Mouse (Mus musculus): Measurements from ENCODE around the gene Clec12b. TPM values are rescaled to one million over a fixed set of nuclear protein-coding genes. Genes with fewer than 3 reads are reported as not detected.

The Clec12b gene
- polyA plus RNA-seq (2015; fragmentation: Nextera tagmentation; extraction: Ambion mirVana) = 0.11 TPM in 1 of 2 replicates, not detected in the other

- TF ChIP-seq EP300 (IDR thresholded peaks at IDR 0.05; ENCODE audit: low read depth) (no peak), CTCF (IDR thresholded peaks at IDR 0.05; ENCODE audit: low read depth) (no peak)
- Histone ChIP-seq H3K36me3 (replicated peaks; ENCODE audit: insufficient read depth, low read length) (no peaks in the 10 kb centered on the region), H3K9me3 (ENCODE audit: low read length) (no peaks in the 10 kb centered on the region), H3K4me3 (ENCODE audit: low read depth, low read length) (no peak within 1 kb of the TSS), H3K9ac (replicated peaks) (no peak within 1 kb of the TSS), H3K27me3 (ENCODE audit: insufficient read depth, low read length) (no peaks in the 10 kb centered on the region), H3K27ac (ENCODE audit: low read depth) (no peak within 1 kb of the TSS), H3K4me2 (ENCODE audit: low read depth, low read length) (no peak within 1 kb of the TSS), H3K4me1 (ENCODE audit: insufficient read depth) (no peaks in the 10 kb centered on the region)
- ATAC-seq (no peak), DNase-seq (no peak)
- 77% methylated on average over 2 of the region's 2 CpGs for WGBS (ENCODE audit: insufficient replicate concordance)
Observed at GRCm38 (mm10) chr6:129385774-129386173, at the start of gene Clec12b. Clec12b (minus strand) TSS chr6:129385874.

GRCm38 (mm10) chr6:129434239-129434638 lies 48.6 kb upstream of the Clec12b start:
- peak; percentile 59 for ATAC-seq
- TF ChIP-seq EP300 (IDR thresholded peaks at IDR 0.05; ENCODE audit: low read depth) (no peak), CTCF (IDR thresholded peaks at IDR 0.05; ENCODE audit: low read depth) (no peak)
- peak; percentile 15 for DNase-seq
- H3K9ac ChIP-seq (replicated peaks) = no peak overlapping the region
- no peak overlapping the region for H3K4me2 ChIP-seq (ENCODE audit: low read depth, low read length)
- no peaks in the 10 kb centered on the region for H3K9me3 ChIP-seq (ENCODE audit: low read length)
- H3K36me3 ChIP-seq (replicated peaks; ENCODE audit: insufficient read depth, low read length) = no peaks in the 10 kb centered on the region
- no peak overlapping the region for H3K4me3 ChIP-seq (ENCODE audit: low read depth, low read length)
- WGBS (ENCODE audit: insufficient replicate concordance) = 34% methylated on average over 5 of the region's 5 CpGs
- no peaks in the 10 kb centered on the region for H3K4me1 ChIP-seq (ENCODE audit: insufficient read depth)
- no peak overlapping the region; the same call in 1 of the 2 replicates for H3K27ac ChIP-seq (ENCODE audit: low read depth)
- no peaks in the 10 kb centered on the region for H3K27me3 ChIP-seq (ENCODE audit: insufficient read depth, low read length)

- TF ChIP-seq CTCF (IDR thresholded peaks at IDR 0.05; ENCODE audit: low read depth) = no peak
- TF ChIP-seq EP300 (IDR thresholded peaks at IDR 0.05; ENCODE audit: low read depth) = no peak
- no peak overlapping the region for H3K4me2 ChIP-seq (ENCODE audit: low read depth, low read length)
- no peak overlapping the region for H3K4me3 ChIP-seq (ENCODE audit: low read depth, low read length)
- H3K9ac ChIP-seq (replicated peaks) = no peak overlapping the region
- 51% methylated on average over 4 of the region's 4 CpGs for WGBS (ENCODE audit: insufficient replicate concordance)
- H3K4me1 ChIP-seq (ENCODE audit: insufficient read depth) = peaks cover 11% of the 10 kb centered on the region
- no peaks in the 10 kb centered on the region for H3K27me3 ChIP-seq (ENCODE audit: insufficient read depth, low read length)
- DNase-seq = no peak
- no peaks in the 10 kb centered on the region for H3K9me3 ChIP-seq (ENCODE audit: low read length)
- ATAC-seq = no peak
- H3K36me3 ChIP-seq (replicated peaks; ENCODE audit: insufficient read depth, low read length) = no peaks in the 10 kb centered on the region
- H3K27ac ChIP-seq (ENCODE audit: low read depth) = no peak overlapping the region
Observed at GRCm38 (mm10) chr6:129427281-129427680, 41.6 kb upstream of the Clec12b start.

DNA sequence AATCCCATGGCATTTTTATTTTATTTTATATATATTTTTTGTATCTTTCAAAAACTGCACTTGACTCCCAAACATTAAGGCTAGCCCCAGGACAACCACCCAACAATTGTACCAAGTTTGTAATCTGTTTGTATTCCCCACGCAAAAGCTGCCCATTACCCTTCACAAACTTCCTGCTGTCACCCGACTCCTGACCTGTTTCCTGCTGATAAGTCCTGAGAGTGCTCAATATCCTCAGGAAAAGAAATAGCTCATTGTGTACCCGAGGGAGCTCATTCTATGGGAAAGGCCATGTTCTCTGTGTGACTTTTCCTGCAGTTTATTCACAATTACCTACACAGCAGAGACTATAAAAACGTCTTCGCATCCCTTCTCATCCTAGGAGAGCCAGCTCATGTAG lies 40.1 kb upstream of the Clec12b start:
- H3K4me1 ChIP-seq (ENCODE audit: insufficient read depth) = peaks cover 13% of the 10 kb centered on the region
- H3K36me3 ChIP-seq (replicated peaks; ENCODE audit: insufficient read depth, low read length) = no peaks in the 10 kb centered on the region
- DNase-seq = no peak
- H3K27ac ChIP-seq (ENCODE audit: low read depth) = no peak overlapping the region
- WGBS (ENCODE audit: insufficient replicate concordance) = 29% methylated on average over 5 of the region's 5 CpGs
- no peak overlapping the region for H3K9ac ChIP-seq (replicated peaks)
- no peaks in the 10 kb centered on the region for H3K27me3 ChIP-seq (ENCODE audit: insufficient read depth, low read length)
- no peak overlapping the region for H3K4me3 ChIP-seq (ENCODE audit: low read depth, low read length)
- no peak for TF ChIP-seq CTCF (IDR thresholded peaks at IDR 0.05; ENCODE audit: low read depth)
- peak; percentile 82 for TF ChIP-seq EP300 (IDR thresholded peaks at IDR 0.05; ENCODE audit: low read depth)
- H3K9me3 ChIP-seq (ENCODE audit: low read length) = no peaks in the 10 kb centered on the region
- H3K4me2 ChIP-seq (ENCODE audit: low read depth, low read length) = no peak overlapping the region
- peak; percentile 35; the same call in 1 of the 2 replicates for ATAC-seq

DNA sequence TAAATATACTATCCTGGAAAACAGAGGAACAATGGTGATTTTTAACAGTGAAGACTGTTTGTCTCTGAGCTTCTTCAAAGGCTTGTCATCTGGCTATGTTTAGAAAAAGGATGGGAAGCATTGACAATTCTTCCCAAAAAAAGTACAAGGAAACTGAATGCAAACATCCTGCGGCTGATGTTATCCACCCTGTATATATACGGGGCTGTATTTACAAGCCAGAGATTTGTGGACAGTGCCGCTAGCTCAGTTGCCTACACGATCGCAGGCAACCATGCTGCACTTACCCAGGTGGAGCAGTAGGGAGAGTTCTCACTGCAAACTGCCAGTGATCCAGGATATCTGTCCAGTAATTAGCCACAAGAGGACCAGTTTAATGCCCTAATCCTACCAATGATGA lies 39.5 kb upstream of the Clec12b start:
- Histone ChIP-seq H3K9me3 (ENCODE audit: low read length) (no peaks in the 10 kb centered on the region), H3K36me3 (replicated peaks; ENCODE audit: insufficient read depth, low read length) (no peaks in the 10 kb centered on the region), H3K9ac (replicated peaks) (no peak overlapping the region), H3K4me1 (ENCODE audit: insufficient read depth) (peaks cover 13% of the 10 kb centered on the region), H3K27ac (ENCODE audit: low read depth) (peak overlapping the region; percentile 29; the same call in 1 of the 2 replicates), H3K4me2 (ENCODE audit: low read depth, low read length) (no peak overlapping the region), H3K27me3 (ENCODE audit: insufficient read depth, low read length) (no peaks in the 10 kb centered on the region), H3K4me3 (ENCODE audit: low read depth, low read length) (no peak overlapping the region)
- DNase-seq = no peak
- TF ChIP-seq EP300 (IDR thresholded peaks at IDR 0.05; ENCODE audit: low read depth) (0 out of 2 replicates have a peak, but pooled peaks have one; percentile 17), CTCF (IDR thresholded peaks at IDR 0.05; ENCODE audit: low read depth) (no peak)
- no peak for ATAC-seq
- 27% methylated on average over 5 of the region's 5 CpGs for WGBS (ENCODE audit: insufficient replicate concordance)

- Histone ChIP-seq H3K4me1 (ENCODE audit: insufficient read depth) (peaks cover 13% of the 10 kb centered on the region), H3K27ac (ENCODE audit: low read depth) (no peak overlapping the region), H3K36me3 (replicated peaks; ENCODE audit: insufficient read depth, low read length) (no peaks in the 10 kb centered on the region), H3K9me3 (ENCODE audit: low read length) (no peaks in the 10 kb centered on the region), H3K27me3 (ENCODE audit: insufficient read depth, low read length) (no peaks in the 10 kb centered on the region), H3K9ac (replicated peaks) (no peak overlapping the region), H3K4me3 (ENCODE audit: low read depth, low read length) (no peak overlapping the region), H3K4me2 (ENCODE audit: low read depth, low read length) (no peak overlapping the region)
- peak; percentile 79 for ATAC-seq
- TF ChIP-seq CTCF (IDR thresholded peaks at IDR 0.05; ENCODE audit: low read depth) = peak; percentile 95
- TF ChIP-seq EP300 (IDR thresholded peaks at IDR 0.05; ENCODE audit: low read depth) = no peak
- WGBS (ENCODE audit: insufficient replicate concordance) = 4% methylated on average over 1 of the region's 1 CpGs
- peak; percentile 81 for DNase-seq
Observed at GRCm38 (mm10) chr6:129423734-129424072, 38.0 kb upstream of the Clec12b start.
